Mouse (Mus musculus): ENCODE measurements around the gene Rsph14.

Gene Rsph14

DNA sequence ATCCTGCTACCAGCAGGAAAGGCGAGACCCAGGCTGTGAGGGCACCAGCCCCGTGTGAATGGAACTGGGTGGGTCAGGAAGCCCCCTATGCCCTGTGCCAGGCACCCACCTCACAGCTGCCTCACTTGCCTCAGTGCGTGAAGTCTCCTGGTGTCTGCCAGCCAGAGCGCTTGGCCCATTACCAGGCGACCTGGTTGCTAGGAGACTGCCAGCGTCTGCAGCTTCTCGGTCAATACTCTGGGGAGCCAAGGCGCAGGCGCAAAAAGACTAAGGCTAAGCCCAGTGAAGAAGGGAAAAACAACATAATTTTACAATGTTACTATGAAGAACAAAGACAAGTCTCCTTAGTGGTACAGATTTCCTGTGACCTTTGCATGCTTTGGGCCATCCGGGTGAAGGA is at the start of gene Rsph14:
Gene Rsph14, minus strand, starts transcription at position 192 of the 400 bp plus-strand sequence.
- no peak for DNase-seq

DNA sequence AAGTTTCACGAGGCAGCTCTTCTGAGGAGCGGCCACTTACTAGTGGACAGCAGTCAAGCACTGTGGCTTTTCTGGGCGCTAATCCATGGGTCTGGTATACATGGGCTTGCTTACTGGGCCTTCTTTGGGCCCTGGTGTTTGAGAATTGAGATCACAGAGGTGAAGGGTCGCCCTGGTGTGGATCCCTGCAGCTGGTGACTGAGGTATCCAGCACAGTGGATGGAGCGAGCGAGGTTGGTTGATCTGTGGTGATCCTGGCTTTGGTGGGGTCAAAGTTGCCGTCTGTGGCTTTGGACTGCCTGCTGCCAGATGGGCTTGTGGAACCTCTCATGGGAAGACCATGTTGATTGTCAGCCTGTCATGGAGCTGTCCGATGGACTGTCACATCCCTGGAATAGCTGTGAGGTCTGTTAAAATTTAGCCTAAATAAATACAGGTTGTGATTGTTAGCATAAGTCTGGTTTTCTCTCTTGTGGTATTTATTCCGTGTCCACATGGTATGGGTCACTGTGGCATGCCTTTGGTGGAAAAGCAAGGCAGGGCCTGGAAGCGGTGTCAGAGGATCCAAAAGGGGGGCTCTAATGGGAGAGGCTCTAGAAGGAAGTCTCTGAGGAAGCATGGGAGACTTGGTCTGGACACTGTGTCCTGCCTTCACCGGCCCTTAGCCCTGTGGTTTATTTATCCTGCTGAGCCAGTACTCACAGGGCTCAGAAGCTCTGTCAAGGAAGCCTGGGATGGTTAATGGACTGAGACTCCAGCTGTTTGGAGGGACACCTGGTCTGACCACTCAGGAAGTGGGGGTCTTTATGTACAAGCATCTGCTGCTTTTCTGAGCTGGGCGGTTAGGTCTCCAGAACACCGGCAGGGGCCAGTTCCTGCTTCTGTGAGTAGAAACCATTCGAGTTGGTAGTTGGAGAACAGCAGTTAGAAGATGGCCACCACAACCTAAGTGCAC is 46.1 kb upstream of the Rsph14 start:
- no peak for DNase-seq

DNA sequence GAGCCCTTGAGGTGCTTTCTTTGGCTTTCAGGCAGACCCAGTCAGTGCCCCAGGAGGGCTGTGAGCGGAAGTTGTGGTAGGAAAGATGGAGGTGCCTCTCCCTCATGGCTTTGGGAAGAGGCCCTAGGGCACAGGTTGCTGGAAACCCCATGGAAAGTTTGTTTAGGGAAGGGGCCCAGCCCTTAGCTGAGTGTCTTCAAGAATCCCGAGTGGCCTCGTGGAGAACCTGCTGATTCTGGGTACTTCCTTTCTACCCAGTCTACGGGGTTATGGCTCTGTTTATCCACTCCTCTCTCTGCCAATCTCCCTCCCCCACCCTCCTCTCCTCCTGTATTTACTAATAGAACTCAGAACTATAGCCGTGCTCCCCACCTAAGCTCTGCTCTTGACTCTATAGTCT is 43.3 kb upstream of the Rsph14 start:
- DNase-seq: no peak

DNA sequence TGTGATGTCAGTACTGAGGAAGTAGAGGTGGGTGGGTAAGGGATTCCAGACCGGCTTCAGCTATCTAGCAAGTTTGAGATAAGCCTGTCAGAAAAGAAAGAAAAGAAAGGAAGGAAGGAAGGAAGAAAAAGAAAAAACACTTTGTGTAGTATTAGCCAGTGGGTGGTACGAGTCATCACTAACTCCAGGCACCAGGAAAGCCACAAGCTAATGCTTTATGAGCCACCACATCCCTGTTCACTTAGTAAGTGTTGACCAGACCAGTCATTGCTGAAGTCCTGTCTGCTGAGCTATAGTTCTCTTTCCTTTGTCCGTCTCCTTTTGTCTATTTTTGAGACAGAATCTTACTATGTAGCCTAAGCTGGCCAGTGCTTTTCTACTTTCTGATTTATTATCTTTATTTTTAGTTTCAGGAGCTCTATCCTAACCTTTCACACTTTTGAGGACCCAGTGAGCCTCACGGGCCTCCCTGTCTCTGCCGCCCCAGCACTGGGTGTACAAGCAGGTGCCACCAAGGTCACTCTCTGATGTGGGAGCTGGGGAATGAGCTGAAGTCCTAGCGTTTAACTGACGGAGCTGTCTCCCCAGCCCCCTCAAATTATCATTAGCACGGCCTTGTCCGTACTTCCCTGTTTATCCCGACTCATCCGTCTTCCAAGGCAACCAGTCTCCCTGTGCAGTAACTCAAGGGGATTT is 38.0 kb upstream of the Rsph14 start:
- no peak for DNase-seq

DNA sequence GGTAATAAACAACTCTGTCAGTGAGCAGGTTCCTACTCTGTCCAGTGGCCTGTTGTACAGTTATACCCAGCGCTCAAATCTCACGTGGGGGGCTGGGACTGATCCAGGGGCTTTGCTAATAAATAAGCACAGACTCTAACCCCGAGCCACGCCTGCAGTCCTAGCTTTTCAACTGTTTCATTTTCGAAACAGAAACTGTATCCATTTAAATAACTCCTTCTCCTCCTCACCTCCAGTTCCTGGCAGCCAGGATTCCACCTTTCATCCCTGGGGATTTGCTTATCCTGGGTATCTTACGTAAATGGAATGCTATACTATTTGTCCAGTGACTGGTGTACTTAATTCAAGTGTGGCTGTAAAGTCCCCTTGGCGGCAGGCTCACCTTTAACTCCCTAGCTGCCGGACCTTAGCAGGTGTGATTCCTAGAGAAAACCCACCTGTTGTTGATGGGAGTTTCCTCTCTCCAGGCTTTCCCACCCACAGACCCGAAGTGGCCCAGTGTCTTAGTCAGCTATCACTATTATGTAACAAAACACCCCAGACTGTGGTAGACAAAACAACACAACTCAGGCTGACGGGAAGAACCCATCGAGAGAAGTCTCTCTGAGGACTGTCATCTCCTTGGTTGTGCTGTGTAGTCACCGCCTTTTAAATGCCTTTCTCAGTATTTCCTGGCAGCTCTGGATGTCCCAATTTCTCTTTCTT is 36.4 kb upstream of the Rsph14 start:
- no peak for DNase-seq

DNA sequence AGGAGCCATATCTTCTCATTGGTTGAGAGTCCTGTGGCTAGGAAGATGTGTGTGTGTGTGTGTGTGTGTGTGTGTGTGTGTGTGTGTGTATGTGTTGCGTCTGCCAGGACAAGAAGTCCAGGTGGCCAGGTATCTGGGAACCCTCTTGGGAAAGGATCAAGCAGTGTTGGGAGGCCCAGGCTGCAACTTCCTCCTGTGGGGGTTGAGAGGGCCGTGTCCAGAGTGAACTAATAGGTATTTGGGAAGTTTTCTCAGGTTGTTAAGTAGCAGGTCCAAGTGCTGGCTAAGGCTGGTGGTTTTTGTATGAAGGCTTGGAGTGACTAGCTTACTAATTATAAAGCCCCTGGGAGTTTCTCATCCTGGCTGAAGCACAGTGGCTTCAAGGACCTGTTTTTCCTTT is 35.7 kb upstream of the Rsph14 start:
- DNase-seq: no peak

DNA sequence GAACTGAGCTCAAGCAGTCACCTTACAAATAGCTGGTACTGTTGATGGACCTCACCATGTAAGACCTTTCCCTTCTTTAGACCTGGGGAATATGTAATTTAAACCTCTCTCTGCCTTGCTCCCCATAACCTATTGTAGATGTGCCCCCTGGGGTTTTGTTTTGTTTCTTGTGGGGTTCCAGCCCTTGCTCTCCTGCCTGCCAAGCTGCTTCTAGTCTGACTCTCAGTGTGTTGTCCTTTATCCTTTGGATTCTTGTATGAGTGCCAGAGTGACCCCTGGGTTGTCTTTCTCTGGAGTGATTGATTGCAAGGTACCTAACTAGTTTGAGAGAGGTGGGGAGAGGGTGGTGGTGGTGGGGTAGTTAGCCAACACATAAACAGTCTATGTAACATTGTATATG is 35.1 kb upstream of the Rsph14 start:
- DNase-seq: no peak

DNA sequence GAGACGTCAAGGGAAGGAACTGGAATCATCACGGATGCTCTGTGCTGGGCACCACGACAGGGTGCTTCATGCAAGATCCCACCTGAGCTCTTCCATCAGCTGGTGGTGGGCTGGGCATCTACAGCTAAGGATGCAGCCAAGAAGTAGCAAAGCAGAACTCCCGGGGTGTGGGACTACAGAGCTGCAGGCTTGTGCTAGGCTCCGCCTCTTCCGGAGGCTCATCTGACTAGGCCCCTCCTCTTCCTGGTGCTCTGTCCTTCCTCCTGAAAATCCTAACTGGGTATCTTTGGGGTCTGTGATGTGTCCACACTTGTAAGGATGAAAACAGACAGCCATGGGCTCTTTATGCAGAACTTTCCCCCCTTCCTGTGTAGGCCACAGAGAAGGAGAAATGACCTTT is 33.3 kb upstream of the Rsph14 start:
- no peak for DNase-seq

DNA sequence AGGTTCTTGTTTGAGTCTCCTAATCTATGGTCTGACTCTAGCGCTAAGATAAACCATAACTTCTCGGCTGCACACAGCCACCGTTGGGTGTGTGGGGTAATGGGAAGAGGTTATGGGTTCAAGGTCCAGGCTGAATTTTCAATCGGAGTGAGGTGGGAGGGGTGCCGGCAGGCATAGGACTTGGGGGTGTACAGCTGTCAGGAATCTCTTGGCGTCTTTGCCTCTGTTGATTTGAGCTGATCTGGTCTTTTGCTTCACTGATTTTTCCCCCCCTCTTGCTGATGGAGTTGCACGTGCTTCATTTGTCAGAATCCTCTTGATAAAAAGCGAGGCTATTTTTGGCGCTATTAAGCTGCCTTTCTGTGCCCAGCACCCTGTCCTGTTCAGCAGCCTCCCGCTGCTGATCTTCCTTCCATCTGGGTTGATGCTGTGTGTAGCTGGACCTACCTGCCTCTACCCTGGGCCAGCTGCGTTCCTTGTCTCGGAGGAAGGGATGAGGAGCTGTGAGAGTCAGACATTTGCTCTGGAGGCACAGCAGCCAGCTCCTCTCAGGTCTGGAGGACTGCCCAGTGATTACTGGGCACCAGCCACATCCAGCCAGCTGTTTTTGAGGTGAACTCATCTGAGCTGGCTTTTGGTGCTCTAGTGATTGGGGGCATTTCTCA is 31.0 kb upstream of the Rsph14 start:
- DNase-seq: no peak

DNA sequence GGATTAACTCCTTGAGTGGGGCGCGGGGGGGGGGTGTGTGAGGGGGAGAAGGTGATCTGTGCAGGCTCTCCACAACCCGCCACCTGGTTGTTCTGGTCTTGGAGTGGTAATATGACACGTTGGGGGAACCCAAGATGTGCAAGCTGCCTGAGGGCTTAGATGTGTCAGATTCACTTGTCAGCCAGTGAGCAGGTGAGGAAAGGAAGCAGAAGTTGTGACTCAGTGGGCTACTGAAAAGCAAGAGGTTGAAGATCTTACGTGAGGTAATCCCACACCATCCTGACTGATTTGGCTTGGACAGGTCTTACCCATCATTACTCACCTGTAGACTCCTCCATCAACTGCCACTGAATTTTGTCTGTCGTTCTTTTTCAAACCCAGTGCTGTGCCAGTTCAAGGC is 30.2 kb upstream of the Rsph14 start:
- DNase-seq: no peak

DNA sequence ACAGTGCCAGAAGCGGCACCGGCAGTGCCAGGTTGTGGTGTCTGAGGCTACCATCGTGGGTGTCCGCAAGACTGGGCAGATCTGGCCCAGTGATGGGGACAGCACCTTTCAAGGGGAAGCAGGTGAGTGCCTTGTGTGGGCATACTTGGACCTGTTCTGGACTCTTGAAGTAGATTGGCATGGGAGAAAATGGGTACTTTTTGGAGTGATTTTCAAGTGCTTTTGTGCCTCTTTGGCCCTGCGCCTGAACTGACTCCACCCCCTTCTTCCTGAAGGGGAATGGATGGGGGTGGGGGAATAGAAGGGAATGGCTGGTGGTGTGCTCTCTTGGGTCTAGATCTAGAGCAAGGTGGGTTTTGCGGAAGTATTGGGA is 29.8 kb upstream of the Rsph14 start:
- peak in 1 of 2 experiments; percentile 12 for DNase-seq

DNA sequence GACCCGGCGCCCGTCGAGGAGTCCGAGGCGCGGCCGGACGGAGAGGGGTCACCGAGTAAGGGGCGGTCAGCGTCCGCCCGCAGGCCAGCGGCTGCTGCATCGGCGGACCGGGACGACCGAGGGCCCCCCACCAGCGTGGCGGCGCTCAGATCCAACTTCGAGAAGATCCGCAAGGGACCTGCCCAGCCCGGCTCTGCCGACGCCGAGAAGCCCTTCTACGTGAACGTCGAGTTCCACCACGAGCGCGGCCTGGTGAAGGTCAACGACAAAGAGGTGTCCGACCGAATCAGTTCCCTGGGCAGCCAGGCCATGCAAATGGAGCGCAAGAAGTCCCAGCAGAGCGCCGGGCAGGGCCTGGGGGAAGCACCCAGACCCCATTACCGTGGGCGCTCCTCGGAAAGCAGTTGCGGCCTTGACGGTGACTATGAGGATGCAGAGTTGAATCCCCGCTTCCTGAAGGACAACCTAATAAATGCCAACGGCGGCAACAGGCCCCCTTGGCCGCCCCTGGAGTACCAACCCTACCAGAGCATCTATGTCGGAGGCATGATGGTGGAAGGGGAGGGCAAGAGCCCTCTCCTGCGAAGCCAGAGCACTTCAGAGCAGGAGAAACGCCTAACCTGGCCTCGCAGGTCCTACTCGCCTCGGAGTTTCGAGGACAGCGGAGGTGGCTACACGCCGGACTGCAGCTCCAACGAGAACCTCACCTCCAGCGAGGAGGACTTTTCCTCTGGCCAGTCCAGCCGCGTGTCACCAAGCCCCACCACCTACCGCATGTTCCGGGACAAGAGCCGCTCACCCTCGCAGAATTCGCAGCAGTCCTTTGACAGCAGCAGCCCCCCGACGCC is 29.2 kb upstream of the Rsph14 start:
- peak; percentile 15 to 29 for DNase-seq

DNA sequence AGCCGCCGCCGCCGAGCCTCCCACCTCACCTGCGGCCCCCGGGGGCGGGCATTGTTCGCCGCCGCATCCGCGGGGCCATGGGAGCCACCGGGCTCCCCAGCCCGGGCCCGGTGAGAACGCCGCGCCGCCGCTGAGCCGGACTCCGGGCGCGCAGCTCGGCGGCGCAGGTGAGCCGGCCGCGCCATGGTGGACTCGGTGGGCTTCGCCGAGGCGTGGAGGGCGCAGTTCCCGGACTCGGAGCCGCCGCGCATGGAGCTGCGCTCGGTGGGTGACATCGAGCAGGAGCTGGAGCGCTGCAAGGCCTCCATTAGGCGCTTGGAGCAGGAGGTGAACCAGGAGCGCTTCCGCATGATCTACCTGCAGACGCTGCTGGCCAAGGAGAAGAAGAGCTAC is 28.5 kb upstream of the Rsph14 start:
- peak; percentile 36 to 52 for DNase-seq

DNA sequence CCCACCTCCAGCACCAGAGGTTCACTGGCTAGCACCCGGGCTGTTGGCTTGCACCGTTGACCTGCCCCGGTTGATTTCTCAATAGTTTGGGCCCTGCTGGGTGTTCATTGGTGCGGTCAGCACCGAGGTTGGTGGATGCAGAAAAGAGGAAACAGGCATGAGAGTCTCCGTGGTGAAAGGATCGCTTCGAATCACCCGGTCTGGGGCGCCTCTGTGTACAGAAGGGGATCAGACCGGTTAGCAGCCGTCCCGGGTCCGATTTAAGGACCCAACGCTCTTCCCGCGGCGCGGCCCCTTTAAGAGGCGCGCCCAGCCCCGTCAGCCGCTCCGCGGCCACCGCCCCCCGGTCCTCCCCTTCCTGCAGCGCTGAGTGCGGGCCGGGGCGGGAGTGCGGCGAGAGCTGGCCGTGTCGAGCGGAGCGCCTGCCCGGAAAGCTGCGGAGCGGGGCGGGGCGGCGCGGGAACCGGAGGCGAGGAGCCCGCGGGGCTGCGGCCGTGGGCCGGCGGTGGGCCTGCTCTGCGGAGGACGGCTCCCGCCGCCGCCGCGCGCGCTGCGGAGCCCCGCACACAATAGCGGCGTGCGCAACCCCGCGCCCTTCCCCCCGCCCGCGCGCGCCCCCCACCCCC is 27.9 kb upstream of the Rsph14 start, which contains the start of gene Bcr:
Gene Bcr, plus strand, starts transcription at position 376 of the 626 bp plus-strand sequence.
- peak; percentile 73 to 80 for DNase-seq

DNA sequence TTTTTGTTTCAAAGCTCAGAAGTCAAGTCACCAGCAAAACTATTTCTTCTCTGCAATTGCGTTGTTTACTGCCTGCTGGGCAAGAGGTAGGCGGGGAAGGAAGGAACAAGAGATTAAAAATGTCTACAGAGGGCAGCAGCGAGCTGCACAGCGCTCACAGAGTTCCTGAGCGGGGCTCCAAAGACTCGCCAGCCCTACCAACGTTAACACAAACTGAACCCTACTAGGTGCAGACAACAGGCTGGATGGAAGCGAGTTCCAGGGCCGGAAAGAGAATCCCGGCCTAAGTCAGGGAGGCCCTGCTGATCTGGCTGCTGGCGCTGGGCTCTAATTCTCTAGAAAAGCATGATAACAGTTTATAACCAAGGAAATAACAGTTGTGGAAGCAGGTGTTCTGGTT is 27.0 kb upstream of the Rsph14 start:
- peak; percentile 70 to 71 for DNase-seq

DNA sequence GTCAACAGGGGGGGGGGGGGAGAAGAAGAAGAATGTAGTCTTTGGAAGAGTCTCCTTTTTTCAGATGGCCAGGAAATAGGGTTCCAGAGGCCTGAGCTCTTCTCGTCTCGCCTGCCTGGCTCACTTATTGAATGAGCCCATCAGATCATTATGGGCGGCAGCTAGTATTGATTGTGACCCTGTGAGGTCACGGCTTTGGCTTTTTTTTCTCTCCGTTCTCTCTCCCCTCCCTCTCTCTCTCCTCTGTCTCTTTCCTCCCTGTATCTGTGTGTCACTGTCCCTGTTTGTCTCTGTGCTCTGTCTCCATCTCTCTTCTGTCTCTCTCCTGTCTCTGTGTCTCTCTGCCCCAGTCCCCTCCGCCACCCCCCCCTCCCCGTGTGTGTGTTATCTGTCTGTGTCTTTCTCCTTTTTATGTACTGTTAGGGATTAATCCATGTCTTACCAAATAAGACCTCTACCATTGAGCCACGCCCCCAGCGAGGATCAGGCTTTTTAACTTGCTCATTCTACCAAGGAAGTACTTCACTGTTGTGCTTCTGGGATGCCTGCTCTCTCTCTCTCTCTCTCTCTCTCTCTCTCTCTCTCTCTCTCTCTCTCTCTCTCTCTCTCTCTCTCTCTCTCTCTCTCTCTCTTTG is 26.5 kb upstream of the Rsph14 start:
- DNase-seq: peak; percentile 14 to 33

DNA sequence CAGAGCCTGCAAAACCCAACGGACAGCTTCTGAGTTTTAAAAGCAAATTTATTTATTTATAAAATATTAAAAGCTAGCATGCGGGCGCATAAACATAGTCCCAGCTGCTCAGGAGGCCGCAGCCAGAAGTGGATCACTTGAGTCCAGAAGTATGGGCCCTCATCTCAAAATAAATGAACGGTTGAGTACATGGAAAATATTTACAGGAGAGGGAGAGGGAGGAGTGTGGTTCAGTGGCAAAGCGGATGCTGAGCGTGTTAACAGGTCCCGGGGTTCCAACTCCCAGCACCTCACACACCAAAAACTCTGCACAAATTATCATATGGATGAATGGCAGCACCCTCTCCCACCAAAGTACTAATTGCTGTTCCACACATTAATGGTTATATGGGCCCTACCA is 25.9 kb upstream of the Rsph14 start:
- no peak for DNase-seq

DNA sequence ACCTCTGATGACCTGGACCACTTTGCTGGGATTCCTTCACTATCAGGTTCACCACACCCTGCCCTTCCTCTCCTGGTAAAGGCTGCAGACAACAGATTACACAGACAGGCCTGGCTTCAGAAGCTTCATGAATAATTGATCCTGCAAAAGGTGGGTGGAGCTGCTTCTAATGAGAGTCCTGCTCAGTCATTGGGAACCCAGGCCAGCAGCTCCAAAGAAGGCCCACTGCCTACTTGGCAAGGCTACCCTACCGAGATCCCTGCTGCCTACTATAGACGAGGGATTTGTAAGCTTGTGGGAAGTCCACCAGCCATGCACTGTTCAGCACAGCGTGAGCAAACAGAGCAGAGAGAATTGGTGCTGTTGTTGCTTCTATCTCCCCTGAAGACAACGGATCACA is 23.9 kb upstream of the Rsph14 start:
- DNase-seq: no peak

DNA sequence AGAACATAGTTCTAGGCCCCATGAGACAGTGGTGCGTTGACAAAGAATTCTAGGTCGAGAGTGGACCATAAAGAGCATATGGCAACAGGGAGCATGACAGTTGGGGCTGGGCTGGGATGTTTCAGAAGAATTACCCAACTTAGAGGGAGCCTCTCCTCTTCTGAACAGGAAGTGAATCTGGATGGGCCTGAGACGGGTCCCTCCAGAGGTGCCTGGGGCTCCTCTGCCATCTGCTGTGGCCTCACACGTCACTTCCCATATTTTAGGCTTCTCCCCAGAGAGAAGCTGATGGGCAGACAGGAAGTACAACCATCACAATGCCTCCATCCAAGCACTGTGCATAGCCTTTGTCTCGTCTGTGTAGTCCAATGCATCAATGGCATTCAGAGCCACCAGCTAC is 23.3 kb upstream of the Rsph14 start:
- no peak for DNase-seq

DNA sequence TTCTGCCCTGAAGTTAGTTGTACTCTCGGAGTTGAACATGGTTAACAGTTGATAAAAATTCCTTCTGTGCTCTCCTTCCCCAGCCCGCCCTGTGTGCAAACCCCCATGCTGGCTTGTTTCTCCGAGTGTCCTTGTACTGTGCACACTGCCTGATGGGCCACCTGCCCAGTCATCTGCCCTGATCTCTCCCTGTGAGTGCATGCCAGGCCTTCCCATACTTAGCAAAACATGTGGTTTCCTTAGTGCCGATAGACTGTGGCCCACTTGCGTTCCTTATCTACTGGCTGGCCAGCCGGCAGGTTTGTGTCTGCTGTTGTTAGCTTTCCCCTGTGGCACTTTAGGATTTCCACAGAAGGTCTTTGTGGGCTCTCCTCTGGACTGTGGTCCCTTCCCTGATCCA is 21.7 kb upstream of the Rsph14 start:
- no peak for DNase-seq

DNA sequence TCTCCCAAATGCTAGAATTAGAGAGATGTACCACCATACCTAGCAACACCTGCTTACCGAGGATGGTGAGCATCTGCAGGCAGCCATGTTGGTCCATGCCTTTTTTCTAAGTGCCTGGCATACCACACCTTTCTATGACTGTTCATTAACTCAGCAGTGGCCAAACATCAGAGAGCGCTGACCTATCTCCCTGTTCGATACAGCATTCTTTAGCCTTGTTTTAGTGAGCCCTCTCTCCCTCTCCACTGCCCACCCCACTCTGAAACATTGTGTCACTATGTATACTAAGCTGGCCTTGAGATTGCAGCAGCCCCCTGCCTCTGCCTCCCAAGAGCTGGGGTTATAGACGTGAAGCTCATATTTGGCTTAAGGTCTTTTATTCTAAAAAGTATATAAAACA is 21.3 kb upstream of the Rsph14 start:
- DNase-seq: no peak

Measured in thymus, postnatal 36 days (tissue).